Mouse (Mus musculus): Measurements from ENCODE around the gene Sik2.

DNA sequence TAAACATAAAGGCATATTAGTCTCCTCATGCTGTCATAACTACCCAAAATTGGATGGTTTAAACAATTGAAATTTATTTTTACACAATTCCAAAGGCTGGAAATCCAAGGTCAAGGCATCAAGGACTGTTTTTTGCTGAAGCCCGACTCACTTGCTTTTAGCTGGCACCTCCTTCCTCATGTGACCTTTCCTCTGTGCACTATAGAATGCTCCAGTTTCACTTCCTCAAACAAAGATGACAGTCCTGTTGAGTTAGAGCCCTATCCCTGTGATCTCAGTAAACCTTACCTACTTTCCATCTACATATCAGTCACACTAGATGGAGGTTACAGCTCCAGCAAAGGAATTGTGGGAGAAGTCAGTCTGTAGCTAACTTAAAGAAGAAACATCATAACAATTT lies 21.3 kb upstream of the Sik2 start:
- TF ChIP-seq CTCF (IDR thresholded peaks at IDR 0.05; ENCODE audit: control insufficient read depth, insufficient read depth, low read length) (no peak), POLR2A (IDR thresholded peaks at IDR 0.05; ENCODE audit: borderline replicate concordance, control insufficient read depth, low read depth, low read length) (no peak)
